Mouse (Mus musculus): ENCODE measurements around the gene Actn4. TPM values are rescaled to one million over a fixed set of nuclear protein-coding genes. Genes with fewer than 3 reads are reported as not detected.

The Actn4 gene
- polyA plus RNA-seq, 1 experiment = 340 TPM

GRCm38 (mm10) chr7:28992997-28993396 is 30.9 kb upstream of the Actn4 start:
- Histone ChIP-seq H3K4me3 (ENCODE audit: insufficient read depth, low read depth, low read length) (no peak overlapping the region), H3K27me3 (replicated peaks; ENCODE audit: control insufficient read depth, insufficient read depth, low read length) (no peaks in the 10 kb centered on the region), H3K36me3 (ENCODE audit: control insufficient read depth, insufficient read depth, low read length) (no peaks in the 10 kb centered on the region), H3K4me1 (ENCODE audit: control insufficient read depth, insufficient read depth, low read length) (no peaks in the 10 kb centered on the region), H3K27ac (ENCODE audit: insufficient read depth, low read depth, low read length) (no peak overlapping the region)
- DNase-seq = no peak
- no peak for TF ChIP-seq CTCF (conservative IDR thresholded peaks at IDR 0.05; ENCODE audit: insufficient read depth, insufficient read length, low read depth, low read length)
- TF ChIP-seq POLR2A (IDR thresholded peaks at IDR 0.05; ENCODE audit: low read depth, low read length) = no peak
- WGBS = 83% methylated on average over 3 of the region's 3 CpGs

DNA sequence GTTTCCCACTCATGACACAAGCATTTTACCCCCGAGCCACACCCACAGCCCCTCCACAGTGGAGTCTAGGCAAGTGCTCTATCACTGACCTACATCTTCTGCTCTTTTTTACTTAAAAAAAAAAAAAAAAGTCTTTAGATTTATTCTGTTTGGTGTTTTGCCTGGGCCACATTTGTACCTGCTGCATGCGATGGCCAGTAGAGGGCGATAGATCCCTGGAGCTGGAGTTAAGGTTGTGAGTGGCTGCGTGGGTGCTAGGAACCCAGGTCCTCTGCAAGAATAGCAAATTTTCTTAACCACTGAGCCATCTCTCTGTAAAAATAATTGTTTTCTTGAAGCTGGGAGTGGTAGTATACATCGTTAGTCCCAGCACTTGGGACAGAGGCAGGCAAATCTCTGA is 29.5 kb upstream of the Actn4 start:
- H3K36me3 ChIP-seq (ENCODE audit: control insufficient read depth, insufficient read depth, low read length) = no peaks in the 10 kb centered on the region
- 80% methylated on average over 5 of the region's 5 CpGs for WGBS
- no peak overlapping the region for H3K4me3 ChIP-seq (ENCODE audit: insufficient read depth, low read depth, low read length)
- H3K27ac ChIP-seq (ENCODE audit: insufficient read depth, low read depth, low read length) = no peak overlapping the region
- no peak for DNase-seq
- no peaks in the 10 kb centered on the region for H3K4me1 ChIP-seq (ENCODE audit: control insufficient read depth, insufficient read depth, low read length)
- TF ChIP-seq POLR2A (IDR thresholded peaks at IDR 0.05; ENCODE audit: low read depth, low read length) (no peak), CTCF (conservative IDR thresholded peaks at IDR 0.05; ENCODE audit: insufficient read depth, insufficient read length, low read depth, low read length) (peak; percentile 47)
- H3K27me3 ChIP-seq (replicated peaks; ENCODE audit: control insufficient read depth, insufficient read depth, low read length) = no peaks in the 10 kb centered on the region

DNA sequence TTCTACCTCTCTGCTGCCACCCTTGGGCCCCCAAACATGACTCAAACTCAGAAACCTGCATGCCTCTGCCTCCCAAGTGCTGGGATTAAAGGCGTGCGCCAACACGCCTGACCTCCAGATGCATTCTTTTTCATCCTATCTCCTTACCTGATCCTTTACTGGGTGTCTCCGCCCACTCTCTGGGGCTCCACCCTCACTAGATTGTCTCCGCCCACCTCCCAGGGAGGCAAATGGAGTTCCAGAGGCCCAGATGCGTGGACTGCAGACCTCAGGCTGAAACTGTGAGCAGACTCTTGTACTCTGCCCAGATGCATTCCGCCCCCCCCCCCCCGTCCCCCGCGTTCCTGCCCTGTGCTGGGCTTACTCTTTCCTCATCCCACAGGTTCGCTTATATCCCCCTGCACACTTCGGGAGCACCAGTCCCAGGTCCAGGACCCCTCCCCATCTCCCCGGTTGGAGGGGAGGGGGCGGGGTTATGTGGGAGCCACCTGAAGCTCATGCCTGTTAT is 28.7 kb upstream of the Actn4 start:
- TF ChIP-seq POLR2A (IDR thresholded peaks at IDR 0.05; ENCODE audit: low read depth, low read length) (no peak), CTCF (conservative IDR thresholded peaks at IDR 0.05; ENCODE audit: insufficient read depth, insufficient read length, low read depth, low read length) (no peak)
- no peak for DNase-seq
- Histone ChIP-seq H3K27me3 (replicated peaks; ENCODE audit: control insufficient read depth, insufficient read depth, low read length) (no peaks in the 10 kb centered on the region), H3K27ac (ENCODE audit: insufficient read depth, low read depth, low read length) (no peak overlapping the region), H3K4me3 (ENCODE audit: insufficient read depth, low read depth, low read length) (no peak overlapping the region), H3K36me3 (ENCODE audit: control insufficient read depth, insufficient read depth, low read length) (no peaks in the 10 kb centered on the region), H3K4me1 (ENCODE audit: control insufficient read depth, insufficient read depth, low read length) (no peaks in the 10 kb centered on the region)
- WGBS = 73% methylated on average over 14 of the region's 14 CpGs

DNA sequence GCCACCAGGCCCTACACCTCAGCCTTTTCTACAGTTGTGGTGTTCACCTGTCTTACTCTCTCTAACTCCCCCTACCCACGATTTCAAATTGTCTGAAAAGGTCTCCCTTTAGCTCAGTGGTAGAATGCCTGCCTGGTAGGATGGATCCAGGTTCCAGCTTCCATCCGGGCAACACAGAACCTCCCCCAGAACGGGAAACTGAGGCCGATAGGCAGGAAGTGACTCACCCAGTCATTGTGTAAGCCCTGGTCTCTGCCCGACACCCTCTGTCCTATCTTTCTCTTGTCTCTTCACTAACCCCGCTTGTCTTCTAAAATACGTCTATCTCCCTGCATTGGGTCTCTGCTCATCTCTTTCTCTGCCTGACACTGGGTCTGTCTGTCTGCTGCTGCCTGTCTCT is 23.1 kb upstream of the Actn4 start:
- no peak for DNase-seq
- no peak overlapping the region for H3K4me3 ChIP-seq (ENCODE audit: insufficient read depth, low read depth, low read length)
- H3K27me3 ChIP-seq (replicated peaks; ENCODE audit: control insufficient read depth, insufficient read depth, low read length) = no peaks in the 10 kb centered on the region
- H3K36me3 ChIP-seq (ENCODE audit: control insufficient read depth, insufficient read depth, low read length) = no peaks in the 10 kb centered on the region
- TF ChIP-seq POLR2A (IDR thresholded peaks at IDR 0.05; ENCODE audit: low read depth, low read length) (no peak), CTCF (conservative IDR thresholded peaks at IDR 0.05; ENCODE audit: insufficient read depth, insufficient read length, low read depth, low read length) (no peak)
- H3K27ac ChIP-seq (ENCODE audit: insufficient read depth, low read depth, low read length) = no peak overlapping the region
- H3K4me1 ChIP-seq (ENCODE audit: control insufficient read depth, insufficient read depth, low read length) = no peaks in the 10 kb centered on the region; the same call in 1 of the 2 replicates
- WGBS = 80% methylated on average over 7 of the region's 7 CpGs

GRCm38 (mm10) chr7:28984452-28984851 is 22.3 kb upstream of the Actn4 start:
- WGBS = 100% methylated on average over 1 of the region's 1 CpGs
- Histone ChIP-seq H3K4me1 (ENCODE audit: control insufficient read depth, insufficient read depth, low read length) (no peaks in the 10 kb centered on the region; the same call in 1 of the 2 replicates), H3K27me3 (replicated peaks; ENCODE audit: control insufficient read depth, insufficient read depth, low read length) (no peaks in the 10 kb centered on the region), H3K27ac (ENCODE audit: insufficient read depth, low read depth, low read length) (no peak overlapping the region), H3K4me3 (ENCODE audit: insufficient read depth, low read depth, low read length) (no peak overlapping the region), H3K36me3 (ENCODE audit: control insufficient read depth, insufficient read depth, low read length) (no peaks in the 10 kb centered on the region)
- TF ChIP-seq CTCF (conservative IDR thresholded peaks at IDR 0.05; ENCODE audit: insufficient read depth, insufficient read length, low read depth, low read length) = no peak
- no peak for TF ChIP-seq POLR2A (IDR thresholded peaks at IDR 0.05; ENCODE audit: low read depth, low read length)
- DNase-seq = no peak

GRCm38 (mm10) chr7:28983849-28984248 is 21.7 kb upstream of the Actn4 start:
- no peak overlapping the region for H3K4me3 ChIP-seq (ENCODE audit: insufficient read depth, low read depth, low read length)
- no peak for TF ChIP-seq POLR2A (IDR thresholded peaks at IDR 0.05; ENCODE audit: low read depth, low read length)
- TF ChIP-seq CTCF (conservative IDR thresholded peaks at IDR 0.05; ENCODE audit: insufficient read depth, insufficient read length, low read depth, low read length) = no peak
- H3K27ac ChIP-seq (ENCODE audit: insufficient read depth, low read depth, low read length) = no peak overlapping the region
- DNase-seq = no peak
- 91% methylated on average over 4 of the region's 4 CpGs for WGBS
- no peaks in the 10 kb centered on the region; the same call in 1 of the 2 replicates for H3K4me1 ChIP-seq (ENCODE audit: control insufficient read depth, insufficient read depth, low read length)
- H3K27me3 ChIP-seq (replicated peaks; ENCODE audit: control insufficient read depth, insufficient read depth, low read length) = no peaks in the 10 kb centered on the region
- H3K36me3 ChIP-seq (ENCODE audit: control insufficient read depth, insufficient read depth, low read length) = no peaks in the 10 kb centered on the region

DNA sequence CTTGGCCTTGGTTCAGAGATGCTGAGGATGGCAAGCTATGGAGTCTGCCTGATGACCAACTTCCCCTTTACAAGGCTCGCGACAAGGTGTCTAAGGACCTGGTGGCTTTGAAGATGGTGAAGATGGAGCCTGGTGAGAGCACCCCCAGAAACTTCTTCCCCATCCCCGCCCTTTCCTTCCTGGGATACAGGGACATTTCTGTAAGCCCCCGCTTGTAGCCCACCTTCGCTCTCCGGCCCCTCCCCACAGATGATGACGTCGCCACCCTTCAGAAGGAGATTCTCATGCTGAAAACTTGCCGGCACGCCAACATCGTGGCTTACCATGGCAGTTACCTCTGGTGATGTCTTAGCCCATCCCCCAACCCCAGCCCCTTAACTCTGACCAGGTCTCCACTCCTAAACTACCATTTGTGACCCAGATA is 21.0 kb upstream of the Actn4 start:
- DNase-seq = no peak
- Histone ChIP-seq H3K36me3 (ENCODE audit: control insufficient read depth, insufficient read depth, low read length) (no peaks in the 10 kb centered on the region), H3K4me1 (ENCODE audit: control insufficient read depth, insufficient read depth, low read length) (peaks cover 2% of the 10 kb centered on the region; the same call in 1 of the 2 replicates), H3K27me3 (replicated peaks; ENCODE audit: control insufficient read depth, insufficient read depth, low read length) (no peaks in the 10 kb centered on the region), H3K27ac (ENCODE audit: insufficient read depth, low read depth, low read length) (no peak overlapping the region), H3K4me3 (ENCODE audit: insufficient read depth, low read depth, low read length) (no peak overlapping the region)
- no peak for TF ChIP-seq POLR2A (IDR thresholded peaks at IDR 0.05; ENCODE audit: low read depth, low read length)
- WGBS = 79% methylated on average over 11 of the region's 11 CpGs
